Mouse (Mus musculus) kidney, embryonic 16.5 days (tissue): ENCODE data around the gene Clasrp. TPM values are rescaled to one million over a fixed set of nuclear protein-coding genes. Genes with fewer than 3 reads are reported as not detected.

ENCODE experiments used
- ATAC-seq: fragments of 200-750 bp; cut with Nextera tagmentation; 2 replicates; pipeline ENCODE4 v1.8.0; 2017; ENCODE audit warnings: moderate TSS enrichment; ENCODE audit not compliant: low FRiP score, low TSS enrichment
- H3K27ac ChIP-seq: fragments of 300-500 bp; sonication (generic); 2 replicates; pipeline ENCODE4 v1.5.1; 2014; ENCODE audit warnings: low read length
- H3K27me3 ChIP-seq: fragments of 300-500 bp; sonication (generic); 2 replicates; pipeline ENCODE4 v1.6.1; 2014; ENCODE audit warnings: low read length, control low read depth, mixed read lengths; ENCODE audit not compliant: insufficient read depth
- H3K36me3 ChIP-seq: fragments of 300-500 bp; sonication (generic); 2 replicates; pipeline ENCODE4 v1.6.1; 2014; ENCODE audit warnings: low read length, control low read depth, mixed read lengths; ENCODE audit not compliant: insufficient read depth
- H3K4me1 ChIP-seq: fragments of 300-500 bp; sonication (generic); 2 replicates; pipeline ENCODE4 v1.6.1; 2014; ENCODE audit warnings: low read length, control low read depth, mixed read lengths; ENCODE audit not compliant: insufficient read depth
- H3K4me2 ChIP-seq: fragments of 300-500 bp; sonication (generic); replicated peaks from 2 replicates; pipeline ENCODE4 v1.6.1; 2014; ENCODE audit warnings: low read depth, low read length
- H3K4me3 ChIP-seq: fragments of 300-500 bp; sonication (generic); 2 replicates; pipeline ENCODE4 v1.5.1; 2014; ENCODE audit warnings: mild to moderate bottlenecking, low read length
- H3K9ac ChIP-seq: fragments of 300-500 bp; sonication (generic); replicated peaks from 2 replicates; pipeline ENCODE4 v1.6.1; 2014; ENCODE audit warnings: low read length
- H3K9me3 ChIP-seq: fragments of 300-500 bp; sonication (generic); 2 replicates; pipeline ENCODE4 v1.6.1; 2016; ENCODE audit warnings: low read length, control low read depth
- WGBS: fragments of 180-500 bp; shearing (Covaris S2); extraction: QIAGEN DNeasy Blood & Tissue Kit; methylation state at CpG from one replicate; pipeline ENCODE4 v1.1.7; 2014; 5-methylcytosine and 5-hydroxymethylcytosine counted together
- polyA plus RNA-seq: library from polyadenylated mRNA; unstranded; fragments of >200 nt; fragmentation: Nextera tagmentation; extraction: Ambion mirVana; gene quantifications from 2 replicates; pipeline ENCODE4 v1.2.1, GENCODE M21; 2015

Gene Clasrp
- polyA plus RNA-seq, 1 experiment from 2014 or later, result 52.6 TPM

- Histone ChIP-seq H3K27ac (no peak overlapping the region), H3K9me3 (no peaks in the 10 kb centered on the region), H3K9ac (no peak overlapping the region), H3K4me2 (no peak overlapping the region), H3K36me3 (peaks cover 56% of the 10 kb centered on the region), H3K4me3 (no peak overlapping the region), H3K27me3 (no peaks in the 10 kb centered on the region), H3K4me1 (peaks cover 5% of the 10 kb centered on the region; the same call in 1 of the 2 replicates)
- no peak for ATAC-seq
These were observed 28.0 kb upstream of the Clasrp start for GRCm38 (mm10) chr7:19632275-19632674.

DNA sequence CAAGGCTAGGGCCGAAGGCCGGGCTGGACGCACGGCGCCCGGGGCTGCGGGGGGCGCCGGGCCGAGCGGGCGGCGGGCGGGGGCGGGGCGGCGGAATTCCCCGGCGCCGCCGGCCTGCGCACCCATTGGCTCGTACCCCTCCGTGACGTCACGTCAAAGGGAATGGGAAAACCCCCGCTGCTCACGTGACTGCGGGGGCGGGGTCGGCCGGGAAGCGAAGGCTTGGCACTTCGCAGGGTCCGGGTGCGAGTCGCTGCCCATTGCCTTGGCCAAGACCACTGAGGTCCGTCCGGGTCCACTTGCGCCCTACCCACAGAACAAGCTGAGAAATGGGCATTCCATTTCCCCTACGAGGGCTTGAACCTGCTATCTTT lies 25.1 kb upstream of the Clasrp start, which contains the start of gene Relb:
TSS of gene Relb (minus strand) at position 78 of the 374 bp plus-strand sequence.
- Histone ChIP-seq H3K36me3 (peaks cover 27% of the 10 kb centered on the region), H3K9me3 (no peaks in the 10 kb centered on the region), H3K4me1 (peaks cover 5% of the 10 kb centered on the region; the same call in 1 of the 2 replicates), H3K4me3 (peak within 1 kb of the TSS; percentile 67), H3K4me2 (peak within 1 kb of the TSS; percentile 88), H3K27me3 (no peaks in the 10 kb centered on the region), H3K9ac (peak within 1 kb of the TSS; percentile 62), H3K27ac (peak within 1 kb of the TSS; percentile 87)
- WGBS, result 1% methylated on average over 33 of the region's 41 CpGs
- no peak for ATAC-seq

DNA sequence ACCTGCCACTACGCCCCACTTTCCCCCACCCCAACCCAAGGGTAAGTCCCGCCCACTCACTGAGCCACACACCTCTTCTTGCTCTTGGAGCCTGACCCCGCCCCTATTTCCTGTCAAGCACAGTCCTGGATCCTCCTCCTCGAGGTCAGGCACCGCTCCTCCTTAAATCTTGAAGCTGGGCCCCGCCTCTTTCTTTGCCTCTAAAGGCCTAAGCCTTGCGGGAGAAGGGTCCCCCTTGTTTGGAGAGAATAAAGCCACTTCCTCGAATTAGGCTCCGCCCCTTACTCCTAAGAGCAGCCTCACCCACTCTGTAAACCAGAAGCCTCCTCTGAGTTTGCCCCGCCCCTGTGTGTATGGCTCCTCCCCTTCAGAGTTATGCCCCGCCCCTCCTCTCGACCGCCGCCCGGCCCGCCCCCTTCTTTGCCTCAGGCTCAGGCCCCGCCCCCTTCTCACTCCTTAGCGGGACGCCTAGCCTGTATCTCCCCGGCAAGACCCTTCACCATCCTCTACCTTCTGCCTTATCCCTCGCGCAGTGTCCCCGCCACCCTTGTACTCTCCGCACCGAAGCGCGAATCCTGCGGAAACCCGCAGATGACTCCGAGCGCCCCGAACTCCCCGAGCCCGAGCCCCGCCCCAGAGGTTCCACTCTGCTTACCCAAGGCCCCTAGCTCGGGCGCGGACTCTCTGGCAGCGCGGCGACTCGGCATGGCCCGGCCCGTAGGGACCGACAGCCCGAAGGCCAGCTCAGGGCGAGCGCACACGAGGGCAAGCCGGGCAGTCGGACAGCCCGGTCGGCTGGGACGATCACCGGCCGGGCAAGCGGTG lies 24.5 kb upstream of the Clasrp start:
- H3K27me3 ChIP-seq, result no peaks in the 10 kb centered on the region
- WGBS, result under 1% methylated on average over 56 of the region's 57 CpGs
- H3K4me2 ChIP-seq, result peak overlapping the region; percentile 88
- peaks cover 21% of the 10 kb centered on the region for H3K36me3 ChIP-seq
- H3K4me1 ChIP-seq, result peaks cover 5% of the 10 kb centered on the region; the same call in 1 of the 2 replicates
- H3K9me3 ChIP-seq, result no peaks in the 10 kb centered on the region
- peak overlapping the region; percentile 62 for H3K9ac ChIP-seq
- ATAC-seq, result peak; percentile 94
- H3K27ac ChIP-seq, result peak overlapping the region; percentile 87
- peak overlapping the region; percentile 67 for H3K4me3 ChIP-seq

- peak overlapping the region; percentile 88 for H3K4me2 ChIP-seq
- peaks cover 15% of the 10 kb centered on the region for H3K36me3 ChIP-seq
- H3K27ac ChIP-seq, result peak overlapping the region; percentile 75
- ATAC-seq, result no peak
- no peaks in the 10 kb centered on the region for H3K9me3 ChIP-seq
- H3K4me1 ChIP-seq, result peaks cover 5% of the 10 kb centered on the region; the same call in 1 of the 2 replicates
- H3K9ac ChIP-seq, result peak overlapping the region; percentile 60; the same call in 1 of the 2 replicates
- 15% methylated on average over 17 of the region's 17 CpGs for WGBS
- H3K4me3 ChIP-seq, result peak overlapping the region; percentile 67
- H3K27me3 ChIP-seq, result no peaks in the 10 kb centered on the region
These were observed 23.9 kb upstream of the Clasrp start for GRCm38 (mm10) chr7:19628192-19628535.

- no peaks in the 10 kb centered on the region for H3K9me3 ChIP-seq
These were observed 23.4 kb upstream of the Clasrp start for GRCm38 (mm10) chr7:19627721-19628120.

GRCm38 (mm10) chr7:19623433-19623832 lies 19.1 kb upstream of the Clasrp start:
- H3K4me2 ChIP-seq, result no peak overlapping the region
- WGBS, result 65% methylated on average over 2 of the region's 2 CpGs
- no peaks in the 10 kb centered on the region for H3K9me3 ChIP-seq
- no peaks in the 10 kb centered on the region for H3K27me3 ChIP-seq
- H3K4me3 ChIP-seq, result no peak overlapping the region
- peaks cover 7% of the 10 kb centered on the region for H3K4me1 ChIP-seq
- H3K36me3 ChIP-seq, result no peaks in the 10 kb centered on the region
- H3K27ac ChIP-seq, result no peak overlapping the region
- ATAC-seq, result no peak
- no peak overlapping the region for H3K9ac ChIP-seq

More at GRCm38 (mm10) chr7:19627721-19628120, 23.4 kb upstream of the Clasrp start:
- H3K27ac ChIP-seq, result peak overlapping the region; percentile 75
- peaks cover 5% of the 10 kb centered on the region; the same call in 1 of the 2 replicates for H3K4me1 ChIP-seq
- H3K4me2 ChIP-seq, result peak overlapping the region; percentile 88
- H3K4me3 ChIP-seq, result peak overlapping the region; percentile 67
- H3K9ac ChIP-seq, result peak overlapping the region; percentile 60; the same call in 1 of the 2 replicates
- peaks cover 11% of the 10 kb centered on the region for H3K36me3 ChIP-seq
- ATAC-seq, result no peak
- 63% methylated on average over 3 of the region's 3 CpGs for WGBS
- no peaks in the 10 kb centered on the region for H3K27me3 ChIP-seq

DNA sequence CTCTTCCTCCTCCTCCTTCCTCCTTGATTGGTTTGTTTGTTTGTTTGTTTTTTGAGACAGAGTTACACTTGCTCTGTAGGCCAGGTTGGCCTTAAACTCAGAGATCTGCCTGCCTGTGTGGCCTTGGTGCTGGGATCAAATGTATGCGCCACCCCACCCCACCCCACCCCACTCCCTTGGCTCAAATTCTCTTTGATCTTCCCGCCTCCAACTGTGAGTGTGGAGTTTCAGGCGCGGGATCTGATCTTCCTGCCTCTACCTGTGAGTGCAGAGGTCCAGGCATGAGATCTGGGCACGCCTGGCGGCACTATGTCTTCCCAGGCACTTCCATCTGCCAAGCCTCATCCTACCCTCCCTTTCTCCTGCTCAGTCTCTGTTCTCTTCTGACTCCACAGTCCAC lies 18.0 kb upstream of the Clasrp start:
- Histone ChIP-seq H3K4me1 (peaks cover 7% of the 10 kb centered on the region), H3K4me3 (no peak overlapping the region), H3K9ac (no peak overlapping the region), H3K36me3 (no peaks in the 10 kb centered on the region), H3K27ac (no peak overlapping the region), H3K27me3 (no peaks in the 10 kb centered on the region), H3K9me3 (no peaks in the 10 kb centered on the region), H3K4me2 (no peak overlapping the region)
- ATAC-seq, result no peak
- 18% methylated on average over 6 of the region's 6 CpGs for WGBS

- Histone ChIP-seq H3K4me3 (no peak overlapping the region), H3K4me2 (no peak overlapping the region), H3K27me3 (no peaks in the 10 kb centered on the region), H3K36me3 (no peaks in the 10 kb centered on the region), H3K9ac (no peak overlapping the region), H3K4me1 (peaks cover 7% of the 10 kb centered on the region), H3K9me3 (no peaks in the 10 kb centered on the region), H3K27ac (no peak overlapping the region)
- ATAC-seq, result no peak
- WGBS, result 94% methylated on average over 7 of the region's 7 CpGs
These were observed 16.5 kb upstream of the Clasrp start for GRCm38 (mm10) chr7:19620811-19621210.

DNA sequence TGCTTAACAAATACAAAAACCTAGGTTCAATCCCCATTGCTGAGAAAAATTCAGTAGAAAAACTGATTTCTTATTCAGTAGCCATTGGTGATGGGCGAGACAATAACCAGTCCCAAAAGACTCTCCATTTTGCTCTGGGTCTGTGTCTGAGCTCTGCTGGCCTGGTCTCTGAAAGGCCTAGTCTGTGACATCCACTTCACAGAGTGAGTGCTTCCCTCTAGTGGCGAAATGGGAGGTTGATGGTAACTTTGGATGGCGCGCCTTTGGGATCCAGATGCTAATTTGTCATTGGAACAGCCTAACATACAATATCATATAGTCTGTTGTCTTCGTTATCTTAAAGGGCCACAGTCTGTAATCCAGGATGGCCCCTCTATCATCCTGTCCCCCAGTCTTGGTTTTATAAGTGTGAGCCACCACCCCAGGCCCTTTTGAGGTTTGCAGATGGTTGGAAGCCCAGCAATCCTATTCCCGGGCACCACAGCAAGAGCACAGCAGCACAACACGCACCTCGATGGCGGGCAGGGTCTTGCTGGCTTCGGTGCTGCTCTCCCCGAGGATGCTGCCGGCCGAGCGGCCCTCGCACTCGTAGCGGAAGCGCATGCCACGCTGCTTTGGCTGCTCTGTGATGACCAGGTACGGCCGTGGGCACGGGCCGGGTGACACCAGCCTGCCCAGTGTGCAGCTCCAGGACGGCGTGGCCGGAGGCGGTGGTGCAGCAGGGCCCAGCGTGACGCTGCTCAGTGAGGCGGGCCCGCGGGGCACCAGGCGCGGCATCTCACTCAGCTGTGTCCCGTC lies 14.9 kb upstream of the Clasrp start:
- Histone ChIP-seq H3K9ac (peak overlapping the region; percentile 67), H3K4me1 (peaks cover 7% of the 10 kb centered on the region), H3K4me3 (peak overlapping the region; percentile 46), H3K27me3 (no peaks in the 10 kb centered on the region), H3K27ac (0 out of 2 replicates have a peak overlapping the region, but pooled peaks have one; percentile 5), H3K36me3 (no peaks in the 10 kb centered on the region), H3K9me3 (no peaks in the 10 kb centered on the region), H3K4me2 (peak overlapping the region; percentile 77)
- peak; percentile 89 for ATAC-seq
- WGBS, result 4% methylated on average over 35 of the region's 35 CpGs
